7 mouse cellular contexts compared by ENCODE assay signal in the genomic region with DNA sequence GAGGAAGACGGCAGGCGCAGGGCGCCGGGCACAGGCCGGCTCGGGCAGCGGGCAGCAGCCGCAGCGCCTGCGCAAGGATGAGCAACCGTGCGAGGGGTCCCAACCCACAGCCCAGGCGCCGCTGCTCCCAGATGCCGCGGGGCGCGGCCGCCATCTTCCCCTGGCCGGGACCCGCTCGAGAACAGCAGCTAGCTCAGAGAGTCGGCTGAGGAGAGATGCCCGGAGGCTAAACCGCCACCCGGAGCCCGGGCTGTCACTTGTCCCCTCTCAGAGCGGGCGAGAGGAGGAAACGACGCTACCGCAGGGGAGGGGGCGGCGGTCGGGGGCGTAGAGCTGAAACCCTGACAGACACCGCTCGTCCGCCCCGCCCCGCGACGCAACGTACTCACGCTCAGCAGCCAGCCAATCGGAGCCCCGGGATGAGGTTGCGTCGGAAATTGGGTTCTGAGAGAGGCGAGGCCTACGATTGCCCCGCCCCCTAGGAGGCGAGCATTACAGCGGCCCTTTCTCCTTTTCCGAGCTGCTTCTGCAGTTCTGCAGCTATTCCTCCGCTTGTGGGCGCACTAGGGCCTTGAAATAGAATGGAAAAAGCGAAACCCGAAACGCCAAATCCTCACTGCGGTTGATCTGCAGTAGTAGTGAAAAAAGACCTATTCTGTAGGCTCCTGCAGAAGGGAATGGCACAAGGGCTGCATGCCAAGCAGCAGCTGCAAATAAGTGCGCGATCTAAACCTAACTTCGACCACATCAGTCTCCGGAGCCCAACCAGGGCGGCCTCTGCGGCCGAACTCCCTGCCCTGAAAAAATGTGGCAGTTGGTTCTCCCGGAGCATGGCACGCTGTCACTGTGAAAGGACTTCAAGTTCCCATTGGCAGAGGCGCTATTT. TPM values are rescaled to one million over a fixed set of nuclear protein-coding genes. Genes with fewer than 3 reads are reported as not detected.
DNase-seq lines count a peak whose midpoint lies in the region; ATAC-seq lines count a peak whose summit lies in the region.

Lrig2 (minus strand) TSS at position 381 of the 886 bp plus-strand sequence.

- DNase-seq in adrenal gland, postnatal 14 days: peak; percentile 99
- peak; percentile 99 for DNase-seq in embryonic facial prominence, embryonic 11.5 days (ENCODE audit: low spot score)
- DNase-seq in kidney, adult 11 months: peak; percentile 98
- peak; percentile 99 for DNase-seq in limb, embryonic 10.5 days (ENCODE audit: low spot score)
- DNase-seq in spleen, adult 12 weeks (ENCODE audit: low spot score): peak; percentile 98

- H3K4me2 ChIP-seq in embryonic facial prominence, embryonic 11.5 days (ENCODE audit: low read depth, low read length): peak within 1 kb of the TSS; percentile 69
- H3K4me2 ChIP-seq in midbrain, embryonic 13.5 days (replicated peaks): peak within 1 kb of the TSS; percentile 72

- peak within 1 kb of the TSS; percentile 85 for H3K9ac ChIP-seq in embryonic facial prominence, embryonic 11.5 days (replicated peaks; ENCODE audit: low read length)
- peak within 1 kb of the TSS; percentile 88 for H3K9ac ChIP-seq in midbrain, embryonic 13.5 days (replicated peaks)

- no peaks in the 10 kb centered on the region for H3K36me3 ChIP-seq in embryonic facial prominence, embryonic 11.5 days (replicated peaks; ENCODE audit: control insufficient read depth, insufficient read depth, low read depth, low read length)
- H3K36me3 ChIP-seq in limb, embryonic 10.5 days: no peaks in the 10 kb centered on the region
- no peaks in the 10 kb centered on the region for H3K36me3 ChIP-seq in midbrain, embryonic 13.5 days

- H3K27me3 ChIP-seq in embryonic facial prominence, embryonic 11.5 days (ENCODE audit: control insufficient read depth, insufficient read depth, low read length): no peaks in the 10 kb centered on the region
- H3K27me3 ChIP-seq in limb, embryonic 10.5 days (ENCODE audit: low read depth, poor library complexity, severe bottlenecking): no peaks in the 10 kb centered on the region
- H3K27me3 ChIP-seq in midbrain, embryonic 13.5 days: 0 out of 2 replicates have a peak, but pooled peaks cover 4% of the 10 kb centered on the region

- H3K9me3 ChIP-seq in embryonic facial prominence, embryonic 11.5 days (replicated peaks; ENCODE audit: control insufficient read depth, low read length): no peaks in the 10 kb centered on the region
- H3K9me3 ChIP-seq in limb, embryonic 10.5 days (replicated peaks): no peaks in the 10 kb centered on the region
- H3K9me3 ChIP-seq in midbrain, embryonic 13.5 days: no peaks in the 10 kb centered on the region

- WGBS in embryonic facial prominence, embryonic 11.5 days: under 1% methylated on average over 68 of the region's 71 CpGs
- WGBS in limb, embryonic 10.5 days: under 1% methylated on average over 70 of the region's 71 CpGs
- under 1% methylated on average over 71 of the region's 71 CpGs for WGBS in midbrain, embryonic 13.5 days

- no peaks in the 10 kb centered on the region for H3K4me1 ChIP-seq in embryonic facial prominence, embryonic 11.5 days (ENCODE audit: control insufficient read depth, insufficient read depth, low read length)
- peaks cover 12% of the 10 kb centered on the region for H3K4me1 ChIP-seq in limb, embryonic 10.5 days
- peaks cover 30% of the 10 kb centered on the region for H3K4me1 ChIP-seq in midbrain, embryonic 13.5 days (replicated peaks)

- peak within 1 kb of the TSS; percentile 92 for H3K4me3 ChIP-seq in embryonic facial prominence, embryonic 11.5 days (ENCODE audit: low read depth, low read length)
- peak within 1 kb of the TSS; percentile 97 for H3K4me3 ChIP-seq in limb, embryonic 10.5 days
- H3K4me3 ChIP-seq in midbrain, embryonic 13.5 days (replicated peaks): peak within 1 kb of the TSS; percentile 84

- peak; percentile 96 for ATAC-seq in embryonic facial prominence, embryonic 11.5 days (replicated peaks; ENCODE audit: insufficient number of reproducible peaks, low FRiP score, low TSS enrichment, low read depth)
- ATAC-seq in granulocyte monocyte progenitor cell, adult 5-6 weeks (replicated peaks; ENCODE audit: poor library complexity, severe bottlenecking): peak; percentile 96
- peak; percentile 98 for ATAC-seq in midbrain, embryonic 13.5 days

- peak within 1 kb of the TSS; percentile 87 for H3K27ac ChIP-seq in embryonic facial prominence, embryonic 11.5 days (replicated peaks; ENCODE audit: low read depth, low read length)
- peak within 1 kb of the TSS; percentile 91 for H3K27ac ChIP-seq in limb, embryonic 10.5 days
- peak within 1 kb of the TSS; percentile 98 for H3K27ac ChIP-seq in midbrain, embryonic 13.5 days

RNA-seq across cellular contexts. Expression of gene Lrig2, which starts in this region (rescaled TPM):
- total RNA-seq in adrenal gland, postnatal 14 days (2021): 17.4 and 19.0 TPM in 2 replicates
- polyA plus RNA-seq in embryonic facial prominence, embryonic 11.5 days (2014; fragmentation: Nextera tagmentation; extraction: Ambion mirVana): 24.9 and 25.7 TPM in 2 replicates
- 11.8 and 15.1 TPM in 2 replicates for total RNA-seq in granulocyte monocyte progenitor cell, adult 5-6 weeks (2014; fragmentation: Nextera tagmentation)
- total RNA-seq in granulocyte monocyte progenitor cell, adult 5-6 weeks (2017): 24.6 and 27.2 TPM in 2 replicates
- polyA plus RNA-seq in limb, embryonic 10.5 days (2016; fragmentation: Nextera tagmentation; extraction: Ambion mirVana): 14.4 and 20.2 TPM in 2 replicates
- 30.9 and 33.0 TPM in 2 replicates for polyA plus RNA-seq in midbrain, embryonic 13.5 days (2015; fragmentation: Nextera tagmentation; extraction: Ambion mirVana)

Comparison
In these comparisons a context has a peak if more than half of its experiments do, and no peak if none do; other contexts are left out.
1. Peak in every context shown above with its lines: DNase-seq, ATAC-seq, H3K4me3 ChIP-seq and H3K27ac ChIP-seq.